Mouse (Mus musculus): ENCODE data around the gene Aldob.

- TF ChIP-seq EP300 (optimal IDR thresholded peaks at IDR 0.05) (no peak), CTCF (IDR thresholded peaks at IDR 0.05; ENCODE audit: low read depth) (no peak)
Measured at GRCm38 (mm10) chr4:49503563-49503962, 45.8 kb downstream of the Aldob start.

All from stomach, postnatal 0 days (tissue).